Mouse (Mus musculus) G1E (cell line): ENCODE measurements around the gene Gm9903.

Experiments
- CTCF ChIP-seq: IDR thresholded peaks from 2 replicates; pipeline ENCODE4 v1.5.1; 2012; ENCODE audit warnings: low read depth, low read length, inconsistent platforms, mixed read lengths
- GATA1 ChIP-seq: IDR thresholded peaks from 2 replicates; pipeline ENCODE4 v1.6.1; 2012; ENCODE audit warnings: borderline replicate concordance, low read length, inconsistent platforms, mixed read lengths
- GATA2 ChIP-seq: IDR thresholded peaks from 2 replicates; pipeline ENCODE4 v1.6.1; 2012; ENCODE audit warnings: low read depth, low read length, inconsistent platforms, borderline replicate concordance
- TAL1 ChIP-seq: conservative IDR thresholded peaks from 2 replicates; pipeline ENCODE4 v1.6.1; 2012; ENCODE audit warnings: low read depth, low read length, inconsistent platforms, mixed read lengths

DNA sequence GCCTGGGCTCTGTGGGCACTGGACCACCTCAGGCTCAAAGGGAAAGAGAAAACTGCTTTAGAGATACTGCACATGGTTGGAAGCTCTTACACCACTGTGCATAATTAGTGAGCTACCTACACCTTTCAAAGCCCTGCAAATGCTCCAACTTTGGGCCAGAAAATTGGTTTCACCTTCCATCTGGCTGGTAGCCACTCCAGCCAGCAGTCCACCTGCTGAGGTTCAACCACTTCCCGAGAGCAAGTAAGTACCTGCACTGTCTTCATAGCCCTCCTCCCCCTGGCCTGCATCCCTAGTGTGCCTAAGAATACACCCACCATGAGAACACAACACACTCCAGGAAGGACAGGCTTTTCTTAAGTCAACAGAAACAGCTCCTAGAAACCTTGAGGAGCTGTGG, 17.9 kb upstream of the Gm9903 start:
- no peak for TF ChIP-seq CTCF
- no peak for TF ChIP-seq TAL1
- TF ChIP-seq GATA2 = no peak
- no peak for TF ChIP-seq GATA1
